Mouse (Mus musculus) kidney, adult 2 months (tissue): ENCODE results near the gene Lmtk2.

Experiments
- CTCF ChIP-seq: fragments of 200-500 bp; conservative IDR thresholded peaks from 2 replicates; pipeline ENCODE4 v1.5.1; 2011; ENCODE audit warnings: low read depth, mild to moderate bottlenecking, control low read depth, low read length, moderate library complexity, mixed read lengths; ENCODE audit not compliant: insufficient read depth, insufficient read length
- POLR2A ChIP-seq: fragments of 200-500 bp; IDR thresholded peaks from one replicate; pipeline ENCODE4 v1.6.1; 2011; ENCODE audit warnings: low read depth, low read length, control low read depth

- TF ChIP-seq POLR2A = no peak
- no peak for TF ChIP-seq CTCF
Measured at GRCm38 (mm10) chr5:144162813-144163517, 62.7 kb downstream of the Lmtk2 start.
